Mouse (Mus musculus): ENCODE results near the gene Misp. TPM values are rescaled to one million over a fixed set of nuclear protein-coding genes. Genes with fewer than 3 reads are reported as not detected.

The Misp gene
- polyA plus RNA-seq, 1 experiment from 2014 or later = 6.1 TPM

DNA sequence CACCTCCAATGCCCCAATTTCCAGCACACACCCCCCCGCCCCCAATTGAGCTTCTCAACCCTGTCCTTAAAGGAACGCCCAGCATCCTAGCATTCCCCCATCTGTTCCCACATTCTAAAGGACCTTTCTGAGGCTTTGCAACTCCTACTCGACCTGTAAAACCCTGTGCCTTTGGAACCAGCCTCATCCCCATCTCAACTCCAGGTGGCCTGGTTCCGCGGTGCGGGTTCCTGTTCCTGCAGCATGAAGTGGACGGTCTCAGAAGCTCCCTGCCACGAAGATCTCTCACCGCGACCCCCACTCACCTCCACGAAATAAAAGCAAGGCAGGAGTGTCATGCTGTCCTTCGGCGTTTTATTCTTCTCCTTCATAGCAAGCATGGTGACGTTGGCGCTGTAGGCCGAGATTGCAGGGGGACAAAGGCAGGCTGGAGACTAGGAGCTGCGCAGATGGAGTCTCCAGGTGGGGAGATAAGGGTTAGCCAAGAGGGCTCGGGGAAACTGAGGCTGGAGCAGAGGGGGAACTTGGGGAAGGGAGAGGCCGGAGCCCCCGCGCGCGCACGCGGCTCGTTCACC lies 53.0 kb downstream of the Misp start:
- Histone ChIP-seq H3K4me1 (ENCODE audit: insufficient read depth) (no peaks in the 10 kb centered on the region; the same call in 1 of the 2 replicates), H3K4me3 (ENCODE audit: low read depth, low read length) (peak overlapping the region; percentile 72), H3K27me3 (ENCODE audit: insufficient read depth, low read length) (no peaks in the 10 kb centered on the region), H3K9ac (peak overlapping the region; percentile 79), H3K27ac (ENCODE audit: low read depth) (peak overlapping the region; percentile 37; the same call in 1 of the 2 replicates), H3K4me2 (peak overlapping the region; percentile 97), H3K36me3 (ENCODE audit: insufficient read depth) (no peaks in the 10 kb centered on the region), H3K9me3 (ENCODE audit: low read depth, low read length) (no peaks in the 10 kb centered on the region)
- peak; percentile 36 for DNase-seq
- no peak for TF ChIP-seq CTCF (IDR thresholded peaks at IDR 0.05; ENCODE audit: low read depth)
- no peak; the same call in 1 of the 2 replicates for ATAC-seq (ENCODE audit: insufficient read depth)
- WGBS = 1% methylated on average over 26 of the region's 26 CpGs

DNA sequence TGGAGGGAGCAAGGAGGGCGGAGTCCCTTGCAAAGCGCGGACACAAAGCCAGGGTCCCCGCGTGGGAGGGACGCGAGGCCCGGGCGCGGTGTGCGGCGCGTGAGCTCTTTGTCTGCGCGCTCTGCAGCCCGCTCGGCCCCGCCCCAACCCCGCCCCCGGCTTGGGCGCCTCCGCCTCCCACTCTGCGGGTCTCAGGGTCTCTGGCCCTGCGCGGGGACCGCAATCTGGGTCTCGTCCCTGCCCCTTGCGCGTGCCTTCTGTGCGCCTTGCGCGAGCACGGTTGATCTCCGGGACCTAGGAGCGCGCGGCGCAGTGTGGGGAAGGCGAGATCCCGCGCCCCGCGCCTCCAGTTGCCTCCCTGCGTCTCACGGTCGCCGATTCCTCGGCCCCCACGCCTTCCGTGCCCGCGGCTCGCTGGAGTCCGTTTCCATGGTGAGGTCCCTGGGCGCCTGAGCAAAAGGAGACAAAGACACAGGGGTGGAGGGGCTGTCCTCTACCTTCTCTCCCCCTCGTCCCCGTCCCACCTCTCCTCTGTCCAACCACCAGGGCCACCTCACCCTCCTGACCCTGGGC lies 53.6 kb downstream of the Misp start, which contains the start of the genes Prtn3 and Plppr3:
TSS of gene Prtn3 (plus strand) at position 187 of the 573 bp plus-strand sequence.
TSS of gene Plppr3 (minus strand) at position 345 of the 573 bp plus-strand sequence.
- Histone ChIP-seq H3K27me3 (ENCODE audit: insufficient read depth, low read length) (no peaks in the 10 kb centered on the region), H3K4me1 (ENCODE audit: insufficient read depth) (no peaks in the 10 kb centered on the region; the same call in 1 of the 2 replicates), H3K4me3 (ENCODE audit: low read depth, low read length) (peak within 1 kb of the TSS; percentile 72), H3K36me3 (ENCODE audit: insufficient read depth) (no peaks in the 10 kb centered on the region), H3K4me2 (peak within 1 kb of the TSS; percentile 97), H3K9me3 (ENCODE audit: low read depth, low read length) (no peaks in the 10 kb centered on the region), H3K9ac (peak within 1 kb of the TSS; percentile 79), H3K27ac (ENCODE audit: low read depth) (peak within 1 kb of the TSS; percentile 37; the same call in 1 of the 2 replicates)
- peak; percentile 88 for ATAC-seq (ENCODE audit: insufficient read depth)
- TF ChIP-seq CTCF (IDR thresholded peaks at IDR 0.05; ENCODE audit: low read depth) = no peak
- WGBS = 1% methylated on average over 53 of the region's 57 CpGs
- DNase-seq = peak; percentile 74

DNA sequence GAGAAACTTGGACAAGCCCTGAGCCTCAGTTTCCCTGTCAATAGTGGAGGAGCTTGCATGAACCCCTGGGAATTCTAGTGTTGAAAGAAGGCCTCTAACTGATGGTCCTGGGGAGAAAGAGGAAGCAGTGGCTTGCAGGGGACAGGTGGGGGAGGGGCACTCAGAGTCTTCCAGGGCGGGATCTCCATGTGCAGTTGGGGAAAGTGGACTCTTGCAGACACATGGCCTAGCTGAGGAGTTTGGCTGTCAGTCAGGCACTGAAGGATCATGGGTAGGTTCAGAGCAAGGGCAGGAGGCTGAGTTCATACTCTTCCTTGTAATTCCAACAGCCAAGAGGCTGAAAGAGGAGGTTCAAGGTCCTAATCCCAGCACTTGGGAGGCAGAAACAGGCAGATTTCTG lies 56.4 kb downstream of the Misp start:
- no peak for ATAC-seq (ENCODE audit: insufficient read depth)
- DNase-seq = no peak
- WGBS = 23% methylated on average over 1 of the region's 1 CpGs
- H3K27me3 ChIP-seq (ENCODE audit: insufficient read depth, low read length) = no peaks in the 10 kb centered on the region
- no peaks in the 10 kb centered on the region for H3K36me3 ChIP-seq (ENCODE audit: insufficient read depth)
- no peak overlapping the region for H3K4me2 ChIP-seq
- H3K4me3 ChIP-seq (ENCODE audit: low read depth, low read length) = no peak overlapping the region
- no peak for TF ChIP-seq CTCF (IDR thresholded peaks at IDR 0.05; ENCODE audit: low read depth)
- no peaks in the 10 kb centered on the region for H3K9me3 ChIP-seq (ENCODE audit: low read depth, low read length)
- peaks cover 4% of the 10 kb centered on the region for H3K4me1 ChIP-seq (ENCODE audit: insufficient read depth)
- H3K9ac ChIP-seq = no peak overlapping the region
- H3K27ac ChIP-seq (ENCODE audit: low read depth) = no peak overlapping the region

DNA sequence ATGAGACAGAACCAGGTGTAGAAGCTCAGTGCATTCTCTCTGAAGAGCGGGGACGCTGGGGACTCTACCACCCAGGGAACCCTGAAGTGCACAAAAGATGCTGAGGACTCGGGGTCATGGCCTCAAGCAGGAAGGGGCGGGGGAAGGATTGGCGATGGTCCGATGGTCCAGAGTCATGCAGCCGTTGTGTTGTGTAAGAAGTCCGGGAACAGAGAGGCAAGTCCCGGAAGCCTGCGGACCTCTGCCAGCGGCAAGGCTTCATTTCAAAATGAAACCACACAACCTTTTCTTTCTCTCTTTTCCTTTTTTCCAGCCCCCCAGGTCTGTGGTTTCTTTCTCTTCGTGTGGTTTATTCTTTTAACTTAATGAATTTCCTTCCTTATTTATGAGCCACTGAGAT lies 57.0 kb downstream of the Misp start:
- ATAC-seq (ENCODE audit: insufficient read depth) = no peak
- Histone ChIP-seq H3K27me3 (ENCODE audit: insufficient read depth, low read length) (0 out of 2 replicates have a peak, but pooled peaks cover under 1% of the 10 kb centered on the region), H3K27ac (ENCODE audit: low read depth) (no peak overlapping the region), H3K4me2 (no peak overlapping the region), H3K9me3 (ENCODE audit: low read depth, low read length) (no peaks in the 10 kb centered on the region), H3K9ac (no peak overlapping the region), H3K4me1 (ENCODE audit: insufficient read depth) (peaks cover 8% of the 10 kb centered on the region), H3K36me3 (ENCODE audit: insufficient read depth) (no peaks in the 10 kb centered on the region), H3K4me3 (ENCODE audit: low read depth, low read length) (no peak overlapping the region)
- no peak for TF ChIP-seq CTCF (IDR thresholded peaks at IDR 0.05; ENCODE audit: low read depth)
- 48% methylated on average over 12 of the region's 12 CpGs for WGBS
- DNase-seq = no peak

DNA sequence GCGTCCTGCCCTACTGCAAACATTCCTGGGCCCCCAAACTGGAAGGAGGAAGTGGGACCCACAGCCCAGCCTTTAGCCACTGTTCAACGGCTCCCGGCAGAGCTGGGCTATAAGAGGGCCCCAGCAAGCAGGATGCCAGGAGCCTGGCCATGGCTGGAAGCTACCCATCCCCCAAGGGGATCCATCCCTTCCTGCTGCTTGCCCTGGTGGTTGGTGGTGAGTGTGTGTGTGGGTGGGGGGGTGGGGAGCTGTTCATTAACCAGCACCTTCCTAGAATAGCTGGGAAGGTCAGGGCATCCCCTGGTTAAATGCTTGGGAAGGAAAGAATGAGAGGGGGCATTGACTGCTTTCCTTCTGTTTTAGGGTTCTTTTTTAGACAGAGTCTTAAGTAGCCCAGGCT lies 58.7 kb downstream of the Misp start:
- H3K27ac ChIP-seq (ENCODE audit: low read depth) = no peak overlapping the region
- DNase-seq (no peak), ATAC-seq (ENCODE audit: insufficient read depth) (no peak)
- H3K27me3 ChIP-seq (ENCODE audit: insufficient read depth, low read length) = 0 out of 2 replicates have a peak, but pooled peaks cover 7% of the 10 kb centered on the region
- H3K4me2 ChIP-seq = no peak overlapping the region
- H3K4me3 ChIP-seq (ENCODE audit: low read depth, low read length) = no peak overlapping the region
- WGBS = 19% methylated on average over 3 of the region's 3 CpGs
- peaks cover 8% of the 10 kb centered on the region; the same call in 1 of the 2 replicates for H3K4me1 ChIP-seq (ENCODE audit: insufficient read depth)
- TF ChIP-seq CTCF (IDR thresholded peaks at IDR 0.05; ENCODE audit: low read depth) = no peak
- H3K9me3 ChIP-seq (ENCODE audit: low read depth, low read length) = no peaks in the 10 kb centered on the region
- no peaks in the 10 kb centered on the region for H3K36me3 ChIP-seq (ENCODE audit: insufficient read depth)
- no peak overlapping the region for H3K9ac ChIP-seq

Small RNA genes lying within 50 kb of the gene (microRNA-seq; reads per million reads assigned to microRNA genes)
- not detected for gene Mir6910 (ENCODE audit: borderline number of aligned reads)

Other genes with a start within 250 kb of the Misp start
- gene Theg, start 233.7 kb upstream of the Misp start, polyA plus RNA-seq (2014; fragmentation: Nextera tagmentation; extraction: Ambion mirVana) = not detected in 2 replicates
- not detected in 2 replicates for gene C2cd4c, start 207.0 kb upstream of the Misp start, polyA plus RNA-seq (2014; fragmentation: Nextera tagmentation; extraction: Ambion mirVana)
- 5.8 and 7.1 TPM in 2 replicates for gene Shc2, start 183.1 kb upstream of the Misp start, polyA plus RNA-seq (2014; fragmentation: Nextera tagmentation; extraction: Ambion mirVana)
- not detected in 2 replicates for gene Odf3l2, start 175.3 kb upstream of the Misp start, polyA plus RNA-seq (2014; fragmentation: Nextera tagmentation; extraction: Ambion mirVana)
- 0.93 and 1.2 TPM in 2 replicates for gene Madcam1, start 156.4 kb upstream of the Misp start, polyA plus RNA-seq (2014; fragmentation: Nextera tagmentation; extraction: Ambion mirVana)
- gene Tpgs1, start 151.6 kb upstream of the Misp start, polyA plus RNA-seq (2014; fragmentation: Nextera tagmentation; extraction: Ambion mirVana) = 56.4 and 62.4 TPM in 2 replicates
- 88.2 and 92.9 TPM in 2 replicates for gene Cdc34, start 138.8 kb upstream of the Misp start, polyA plus RNA-seq (2014; fragmentation: Nextera tagmentation; extraction: Ambion mirVana)
- 0.24 and 0.84 TPM in 2 replicates for gene Gzmm, start 132.0 kb upstream of the Misp start, polyA plus RNA-seq (2014; fragmentation: Nextera tagmentation; extraction: Ambion mirVana)
- gene Bsg, start 116.5 kb upstream of the Misp start, polyA plus RNA-seq (2014; fragmentation: Nextera tagmentation; extraction: Ambion mirVana) = 842 and 871 TPM in 2 replicates
- gene Hcn2, start 104.4 kb upstream of the Misp start, polyA plus RNA-seq (2014; fragmentation: Nextera tagmentation; extraction: Ambion mirVana) = 0.14 TPM in 1 of 2 replicates, not detected in the other
- 44.2 and 44.6 TPM in 2 replicates for gene Polrmt, start 74.4 kb upstream of the Misp start, polyA plus RNA-seq (2014; fragmentation: Nextera tagmentation; extraction: Ambion mirVana)
- 0.30 and 0.41 TPM in 2 replicates for gene Fgf22, start 65.9 kb upstream of the Misp start, polyA plus RNA-seq (2014; fragmentation: Nextera tagmentation; extraction: Ambion mirVana)
- 107 and 123 TPM in 2 replicates for gene Rnf126, start 54.0 kb upstream of the Misp start, polyA plus RNA-seq (2014; fragmentation: Nextera tagmentation; extraction: Ambion mirVana)
- gene Fstl3, start 43.7 kb upstream of the Misp start, polyA plus RNA-seq (2014; fragmentation: Nextera tagmentation; extraction: Ambion mirVana) = 12.2 and 12.4 TPM in 2 replicates
- 0.11 TPM in 1 of 2 replicates, not detected in the other for gene Prss57, start 30.0 kb upstream of the Misp start, polyA plus RNA-seq (2014; fragmentation: Nextera tagmentation; extraction: Ambion mirVana)
- gene Palm, start 27.4 kb upstream of the Misp start, polyA plus RNA-seq (2014; fragmentation: Nextera tagmentation; extraction: Ambion mirVana) = 68.1 and 72.4 TPM in 2 replicates
- 355 and 366 TPM in 2 replicates for gene Ptbp1, start 33.4 kb downstream of the Misp start, polyA plus RNA-seq (2014; fragmentation: Nextera tagmentation; extraction: Ambion mirVana)
- 3.5 and 3.7 TPM in 2 replicates for gene Prtn3, start 53.5 kb downstream of the Misp start, polyA plus RNA-seq (2014; fragmentation: Nextera tagmentation; extraction: Ambion mirVana)
- 31.3 and 37.4 TPM in 2 replicates for gene Plppr3, start 53.6 kb downstream of the Misp start, polyA plus RNA-seq (2014; fragmentation: Nextera tagmentation; extraction: Ambion mirVana)
- 0.18 and 0.26 TPM in 2 replicates for gene Elane, start 65.3 kb downstream of the Misp start, polyA plus RNA-seq (2014; fragmentation: Nextera tagmentation; extraction: Ambion mirVana)
- gene Cfd, start 69.9 kb downstream of the Misp start, polyA plus RNA-seq (2014; fragmentation: Nextera tagmentation; extraction: Ambion mirVana) = not detected in 2 replicates
- 55.5 and 58.7 TPM in 2 replicates for gene Med16, start 87.9 kb downstream of the Misp start, polyA plus RNA-seq (2014; fragmentation: Nextera tagmentation; extraction: Ambion mirVana)
- 4.1 TPM in 1 of 2 replicates, not detected in the other for gene Gm26602, start 89.9 kb downstream of the Misp start, polyA plus RNA-seq (2014; fragmentation: Nextera tagmentation; extraction: Ambion mirVana)
- gene Kiss1r, start 96.0 kb downstream of the Misp start, polyA plus RNA-seq (2014; fragmentation: Nextera tagmentation; extraction: Ambion mirVana) = 0.70 and 1.2 TPM in 2 replicates
- gene R3hdm4, start 100.2 kb downstream of the Misp start, polyA plus RNA-seq (2014; fragmentation: Nextera tagmentation; extraction: Ambion mirVana) = 127 and 132 TPM in 2 replicates
- gene Arid3a, start 106.1 kb downstream of the Misp start, polyA plus RNA-seq (2014; fragmentation: Nextera tagmentation; extraction: Ambion mirVana) = 5.1 and 5.4 TPM in 2 replicates
- 113 and 124 TPM in 2 replicates for gene Wdr18, start 139.2 kb downstream of the Misp start, polyA plus RNA-seq (2014; fragmentation: Nextera tagmentation; extraction: Ambion mirVana)
- 0.30 and 0.41 TPM in 2 replicates for gene Grin3b, start 149.7 kb downstream of the Misp start, polyA plus RNA-seq (2014; fragmentation: Nextera tagmentation; extraction: Ambion mirVana)
- gene Tmem259, start 163.3 kb downstream of the Misp start, polyA plus RNA-seq (2014; fragmentation: Nextera tagmentation; extraction: Ambion mirVana) = 19.3 and 23.4 TPM in 2 replicates
- 354 and 364 TPM in 2 replicates for gene Cnn2, start 167.6 kb downstream of the Misp start, polyA plus RNA-seq (2014; fragmentation: Nextera tagmentation; extraction: Ambion mirVana)
- gene Abca7, start 175.5 kb downstream of the Misp start, polyA plus RNA-seq (2014; fragmentation: Nextera tagmentation; extraction: Ambion mirVana) = 3.0 and 3.5 TPM in 2 replicates
- 11.2 and 13.2 TPM in 2 replicates for gene Arhgap45, start 195.7 kb downstream of the Misp start, polyA plus RNA-seq (2014; fragmentation: Nextera tagmentation; extraction: Ambion mirVana)
- gene Polr2e, start 218.8 kb downstream of the Misp start, polyA plus RNA-seq (2014; fragmentation: Nextera tagmentation; extraction: Ambion mirVana) = 240 and 258 TPM in 2 replicates
- 471 and 474 TPM in 2 replicates for gene Gpx4, start 226.2 kb downstream of the Misp start, polyA plus RNA-seq (2014; fragmentation: Nextera tagmentation; extraction: Ambion mirVana)

Data from lung, embryonic 14.5 days (tissue).